Mouse (Mus musculus): ENCODE measurements around the gene Macf1.

- no peak for TF ChIP-seq POLR2A (IDR thresholded peaks at IDR 0.05; ENCODE audit: insufficient read depth, low read depth, low read length)
- no peak for TF ChIP-seq EP300 (IDR thresholded peaks at IDR 0.05; ENCODE audit: insufficient read depth, low read depth, low read length)
- TF ChIP-seq CTCF (IDR thresholded peaks at IDR 0.05) = no peak
These were observed 234.9 kb downstream of the Macf1 start for GRCm38 (mm10) chr4:123449304-123449703.
